Mouse (Mus musculus) kidney, adult 8-10 months (tissue): ENCODE results near the gene Mapkapk3.

Experiments used
- DNase-seq, 2 experiments: peaks; one replicate each; pipeline ENCODE4 v3.0.0; 2022

Gene Mapkapk3

DNA sequence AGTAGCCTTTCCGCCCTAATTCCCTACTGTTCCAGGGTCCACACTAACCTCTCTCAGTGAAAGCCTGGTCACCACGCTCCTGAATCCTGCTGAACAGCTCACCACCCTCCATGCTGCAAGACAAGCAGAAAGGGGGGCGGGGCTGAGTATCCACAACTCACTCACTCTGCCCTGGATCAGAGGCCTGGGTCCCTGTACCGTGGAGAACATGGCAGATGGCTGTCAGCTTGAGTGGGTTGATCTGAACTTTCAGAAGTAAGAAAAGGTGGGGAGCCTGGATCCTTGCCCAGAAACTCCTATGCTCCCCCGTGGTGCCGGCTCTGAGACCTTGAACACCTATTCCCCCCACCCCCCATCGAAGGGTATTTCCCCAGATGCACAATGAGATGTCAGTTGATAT, 27.3 kb downstream of the Mapkapk3 start:
- DNase-seq, result no peak

DNA sequence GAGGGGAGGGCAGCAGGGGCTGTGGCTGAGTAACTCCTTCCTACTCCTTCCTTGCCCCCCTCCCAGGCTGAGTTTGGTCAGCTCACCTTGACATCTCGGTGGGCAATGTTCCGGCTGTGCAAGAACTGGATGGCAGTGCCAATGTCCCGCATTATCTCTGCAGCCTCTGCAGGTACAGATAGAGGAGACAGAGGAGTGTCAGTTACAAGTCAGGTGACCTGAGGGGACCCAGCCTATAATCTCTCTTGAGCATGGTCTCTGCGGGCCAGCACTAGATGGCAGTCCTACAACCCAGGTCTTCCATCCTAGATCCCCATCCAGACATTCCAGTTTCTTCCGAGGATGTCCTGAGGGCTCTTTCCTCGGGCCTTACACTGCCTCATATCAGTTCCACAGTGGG, 27.9 kb downstream of the Mapkapk3 start:
- DNase-seq, result no peak

DNA sequence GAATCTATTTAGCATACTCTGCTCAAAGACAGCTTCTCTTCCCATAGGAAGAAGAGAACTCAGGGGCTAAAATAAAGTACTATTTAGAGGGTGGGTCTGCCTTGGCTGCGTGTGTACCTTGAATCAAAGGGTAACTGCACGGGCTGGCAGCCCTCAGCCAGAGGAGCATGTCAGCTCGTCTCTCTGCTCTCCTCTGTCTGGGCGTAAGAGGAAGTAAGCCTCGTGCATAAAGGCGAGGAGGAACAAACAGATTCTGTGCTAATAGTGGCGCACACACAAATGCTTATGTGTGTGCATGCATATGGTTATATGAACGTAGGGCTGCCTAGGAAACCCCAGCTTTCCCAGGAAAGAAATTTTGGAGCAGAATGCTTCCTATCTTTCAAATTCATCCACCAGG, 28.8 kb downstream of the Mapkapk3 start:
- no peak for DNase-seq

DNA sequence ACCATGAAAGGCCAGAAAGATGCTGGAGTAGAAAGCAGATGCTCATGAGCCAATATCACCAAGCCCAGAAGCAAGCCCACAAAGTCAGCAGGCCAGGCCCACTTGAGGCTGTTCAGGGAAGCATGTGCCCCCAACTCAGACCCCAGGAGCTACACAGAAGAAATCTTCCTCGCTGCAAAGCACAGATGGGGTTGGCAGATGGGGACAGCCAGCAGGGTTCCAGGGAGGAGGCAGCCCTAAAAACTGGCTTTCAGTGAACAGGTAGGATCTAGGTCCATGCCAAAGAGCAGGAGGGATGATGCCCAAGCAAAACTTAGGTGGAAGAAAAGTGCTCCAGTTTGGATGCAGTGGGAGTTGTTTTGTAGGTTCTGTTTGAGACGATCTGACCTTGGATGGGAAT, 29.2 kb downstream of the Mapkapk3 start:
- DNase-seq, result no peak

DNA sequence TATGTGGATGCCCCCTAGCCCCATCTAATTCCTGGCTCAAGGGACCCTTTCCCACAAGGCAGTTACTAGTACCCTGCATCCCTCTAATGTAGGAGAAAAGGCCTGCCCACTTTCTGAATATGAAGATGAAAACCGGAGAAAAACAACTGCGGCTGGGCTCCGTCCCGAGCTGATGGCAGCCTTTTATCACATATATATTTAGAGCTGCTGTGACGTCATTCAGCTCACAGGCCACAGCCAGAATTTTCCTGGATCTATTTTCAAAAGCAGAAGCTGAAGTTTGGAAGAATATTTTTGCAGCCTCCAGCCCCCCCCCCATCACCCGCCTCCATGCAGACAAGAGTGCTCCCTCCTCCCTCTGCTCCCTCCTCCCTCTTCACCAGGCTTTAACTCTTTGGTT, 30.1 kb downstream of the Mapkapk3 start:
- DNase-seq, result no peak

DNA sequence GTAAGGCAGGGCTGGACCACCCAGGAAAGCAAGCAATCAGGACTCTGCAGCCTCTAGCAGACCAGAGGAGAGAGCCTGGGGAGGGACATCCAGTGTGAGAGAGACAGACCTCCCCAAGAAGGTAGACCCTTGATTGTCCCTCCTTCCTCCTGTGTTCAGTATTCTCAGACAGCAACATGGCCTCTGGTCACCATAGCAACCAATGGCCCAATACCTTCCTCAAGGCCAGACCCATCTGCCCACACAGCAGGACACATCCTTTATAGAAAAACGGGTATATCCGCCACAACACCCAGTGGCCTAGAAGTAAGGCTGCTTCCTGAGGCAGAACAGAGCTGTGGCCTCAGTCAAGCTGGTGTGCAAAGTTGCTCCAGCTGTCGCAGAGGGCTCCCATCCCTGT, 34.1 kb downstream of the Mapkapk3 start:
- no peak for DNase-seq

DNA sequence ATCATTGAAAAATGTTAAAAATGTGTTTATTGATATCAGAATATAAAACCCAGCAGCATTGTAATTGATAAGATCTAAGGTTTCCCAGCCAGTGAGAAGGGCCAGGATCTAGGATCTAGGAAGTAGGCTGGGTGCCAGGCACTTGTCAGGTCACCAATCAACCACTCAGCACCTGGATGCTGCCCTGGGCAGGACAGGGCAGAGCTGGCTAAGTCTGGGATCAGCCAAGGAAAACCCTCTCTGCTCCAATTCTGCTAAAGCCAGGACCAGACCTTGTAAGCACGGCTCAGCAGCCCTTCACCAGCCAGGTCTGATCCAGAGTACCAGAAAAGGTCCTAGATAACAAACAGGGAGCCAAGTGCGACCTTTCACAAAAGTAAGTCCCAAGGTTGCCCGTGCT, 34.8 kb downstream of the Mapkapk3 start:
- peak; percentile 57 to 69 for DNase-seq

DNA sequence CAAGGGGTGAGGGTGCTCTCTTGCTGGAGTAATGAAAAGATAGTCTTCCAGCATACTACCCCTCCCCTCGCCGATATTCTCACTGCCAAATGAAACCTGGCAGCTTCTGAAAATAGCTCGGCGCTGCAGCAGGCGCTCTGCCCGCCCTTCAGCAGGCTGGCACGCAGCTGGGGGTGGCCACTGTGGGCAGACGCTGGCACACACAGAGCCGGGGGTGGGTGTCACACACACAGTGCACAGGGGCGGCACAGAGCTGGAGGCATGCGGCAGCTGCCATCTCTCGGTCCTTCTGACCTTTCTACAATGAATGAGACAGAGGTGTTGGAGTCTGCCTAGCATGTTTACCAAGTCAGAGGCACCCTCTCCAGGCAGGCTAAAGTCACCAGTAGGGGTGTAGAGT, 35.2 kb downstream of the Mapkapk3 start:
- peak; percentile 33 to 66 for DNase-seq

DNA sequence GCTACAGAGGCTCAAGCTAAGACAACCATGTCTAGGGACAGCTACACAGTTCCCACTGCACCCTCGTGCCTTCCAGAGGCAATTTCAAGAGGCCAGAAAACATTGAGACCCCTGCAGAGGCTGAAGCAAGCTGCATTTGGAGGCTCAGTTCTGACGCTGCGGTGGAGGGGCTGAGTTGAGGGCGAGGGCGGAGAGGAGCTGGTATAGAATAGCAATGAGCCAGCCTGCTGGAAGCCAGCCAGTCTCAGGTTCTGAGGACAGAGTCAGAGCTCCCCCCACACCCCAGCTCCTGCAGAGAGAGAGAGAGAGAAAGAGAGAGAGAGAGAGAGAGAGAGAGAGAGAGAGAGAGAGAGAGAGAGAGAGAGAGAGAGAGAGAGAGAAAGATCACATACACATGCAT, 37.5 kb downstream of the Mapkapk3 start:
- no peak for DNase-seq

DNA sequence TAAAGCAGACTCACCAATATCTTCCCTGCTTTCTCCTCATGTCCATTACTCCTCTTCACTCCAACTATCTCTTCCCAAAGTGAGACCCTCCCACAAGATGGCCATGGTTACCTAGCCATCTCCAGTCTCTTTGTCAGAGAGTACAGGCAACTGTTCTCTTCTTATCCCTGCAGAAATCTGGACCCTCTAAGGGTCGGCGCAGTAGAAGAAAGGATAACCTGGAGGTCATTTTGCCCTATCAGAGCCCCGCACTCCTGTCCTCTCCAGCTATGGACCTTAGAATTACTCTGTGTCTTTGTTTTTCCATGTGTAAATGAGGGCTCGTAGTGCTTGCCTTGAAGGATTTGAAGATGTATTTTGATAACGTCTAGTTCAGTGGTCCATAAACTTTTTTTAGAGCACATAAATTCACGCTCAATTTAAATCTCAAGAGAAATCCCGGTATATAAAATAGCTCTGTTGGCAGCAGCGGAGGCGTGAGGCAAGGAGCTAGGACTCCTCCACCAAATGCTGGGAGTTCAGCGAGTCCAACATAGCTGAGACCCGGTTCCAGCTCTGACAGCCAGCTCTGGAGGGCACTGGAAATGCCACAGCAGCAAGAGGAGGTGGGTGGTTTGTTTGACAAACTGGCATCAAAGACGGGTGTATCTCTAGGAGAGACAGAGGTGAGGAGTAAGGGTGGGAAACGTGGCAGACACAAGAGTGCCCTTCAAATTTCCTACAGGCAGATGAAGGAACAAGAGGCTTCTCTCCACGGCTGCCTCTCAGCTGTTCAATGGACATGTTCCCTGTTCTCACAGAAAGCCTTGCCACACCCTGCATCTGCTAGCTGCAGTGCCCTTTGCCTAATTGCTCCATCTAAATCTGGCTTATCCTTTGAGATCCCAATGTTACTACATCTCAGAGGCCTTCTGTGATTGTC, 39.0 kb downstream of the Mapkapk3 start:
- DNase-seq, result no peak

DNA sequence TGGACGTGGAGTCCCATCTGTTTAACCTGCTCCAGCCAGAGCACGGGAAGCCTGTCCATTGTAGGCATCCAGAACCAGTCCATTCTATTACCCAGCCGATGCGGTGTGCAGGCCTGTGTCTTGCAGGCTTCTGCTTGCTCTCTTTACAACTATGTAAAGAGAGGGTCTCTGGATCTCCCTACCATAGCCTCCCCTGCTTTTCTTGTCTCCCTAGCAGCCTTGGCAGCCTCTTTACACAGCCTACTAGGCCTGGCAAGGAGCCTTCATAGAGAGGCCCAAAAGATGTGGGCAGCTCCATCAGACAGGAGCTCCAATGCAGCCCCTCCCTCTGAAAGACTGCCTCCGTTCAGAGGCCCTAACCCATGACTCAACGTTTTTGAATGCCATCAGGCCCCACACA, 40.5 kb downstream of the Mapkapk3 start:
- DNase-seq, result no peak

DNA sequence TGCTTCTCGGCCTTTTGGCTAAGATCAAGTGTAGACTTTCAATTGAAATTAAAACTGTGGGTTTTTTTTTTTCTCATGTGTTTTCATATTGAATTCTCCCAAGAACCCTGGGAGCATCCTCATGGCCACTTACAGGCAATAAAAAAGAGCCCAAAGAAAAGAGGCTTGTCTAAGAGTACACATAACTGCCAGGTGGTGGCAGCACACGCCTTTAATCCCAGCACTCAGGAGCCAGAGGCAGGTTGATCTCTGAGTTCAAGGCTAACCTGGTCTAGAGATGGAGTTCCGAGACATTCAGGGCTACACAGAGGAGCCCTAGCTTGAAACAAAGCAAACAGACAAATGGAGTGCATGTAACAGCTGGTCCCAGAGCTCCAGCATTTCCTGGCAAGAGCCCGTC, 43.5 kb downstream of the Mapkapk3 start:
- DNase-seq, result peak in 1 of 2 experiments; percentile 50

DNA sequence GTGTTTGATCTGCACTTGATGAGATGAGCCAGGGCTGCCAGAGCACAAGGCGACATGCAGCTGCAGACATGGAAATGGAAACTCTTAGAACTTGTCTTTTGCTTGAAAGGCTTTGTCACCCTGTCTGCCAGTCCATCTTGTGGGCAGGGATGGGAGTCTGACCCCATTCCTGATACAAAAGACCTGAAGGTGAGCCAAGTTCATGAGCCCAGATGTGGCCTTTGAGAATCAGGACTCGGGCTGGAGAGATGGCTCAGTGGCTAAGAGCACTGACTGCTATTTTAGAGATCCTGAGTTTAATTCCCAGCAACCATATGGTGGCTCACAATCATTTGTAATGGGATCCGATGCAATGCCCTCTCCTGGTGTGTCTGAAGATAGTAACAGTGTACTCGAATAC, 44.4 kb downstream of the Mapkapk3 start:
- no peak for DNase-seq

DNA sequence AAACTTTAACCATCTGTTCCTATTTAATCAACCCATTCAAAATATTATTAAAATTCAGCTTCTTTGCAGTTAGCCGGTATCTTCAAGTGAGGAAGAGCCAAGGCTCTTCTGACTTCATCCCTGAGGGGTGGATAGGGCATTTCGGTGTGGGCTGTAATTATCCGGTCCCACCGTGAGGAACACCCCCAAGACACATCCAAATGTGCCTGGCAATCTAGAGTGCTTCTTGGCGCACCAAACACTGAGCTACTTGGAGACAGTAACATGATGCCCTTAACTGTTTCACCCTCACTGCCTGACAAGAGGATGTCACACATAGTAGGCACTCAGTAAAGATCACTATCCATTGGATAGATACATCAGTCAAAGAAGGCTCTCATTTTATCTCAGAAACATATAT, 53.5 kb downstream of the Mapkapk3 start:
- no peak for DNase-seq

DNA sequence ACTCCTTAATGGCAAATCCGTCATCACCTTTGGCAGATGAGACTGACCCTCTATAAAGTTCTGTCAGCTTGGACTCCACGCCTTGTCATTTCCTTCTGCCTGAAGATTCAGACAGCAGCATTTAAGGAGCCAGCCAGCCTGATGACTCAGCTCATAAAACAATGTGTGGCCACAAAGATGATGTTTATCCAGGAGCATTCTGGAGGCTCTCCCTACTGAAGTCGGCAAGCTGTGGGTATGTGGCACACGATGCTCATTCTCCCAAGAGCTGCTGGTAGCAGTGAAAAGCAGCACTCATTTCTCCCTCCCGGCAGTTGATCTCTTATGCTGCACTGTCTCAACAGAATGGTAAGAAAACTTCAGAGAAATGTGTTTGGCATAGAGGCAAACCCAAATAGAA, 54.4 kb downstream of the Mapkapk3 start:
- no peak for DNase-seq

DNA sequence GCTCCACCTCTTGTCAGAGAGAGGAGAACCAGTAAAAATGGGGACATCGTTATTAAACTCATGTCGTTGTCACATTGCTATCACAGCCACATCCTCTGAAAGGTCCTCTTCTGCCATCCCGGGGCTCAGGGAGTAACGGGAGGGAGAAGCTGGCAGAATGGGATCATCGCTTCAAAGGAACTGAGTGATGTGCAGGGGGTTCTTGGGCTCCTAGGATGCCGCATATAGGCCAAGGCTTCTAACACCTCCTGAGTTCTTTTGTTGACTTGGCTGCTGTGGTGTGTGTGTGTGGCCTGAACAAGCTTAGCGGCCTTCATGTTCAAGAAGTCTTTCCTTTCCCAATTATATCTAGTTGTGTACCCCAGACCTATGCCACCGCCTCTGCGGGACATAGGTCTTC, 57.5 kb downstream of the Mapkapk3 start:
- DNase-seq, result no peak

DNA sequence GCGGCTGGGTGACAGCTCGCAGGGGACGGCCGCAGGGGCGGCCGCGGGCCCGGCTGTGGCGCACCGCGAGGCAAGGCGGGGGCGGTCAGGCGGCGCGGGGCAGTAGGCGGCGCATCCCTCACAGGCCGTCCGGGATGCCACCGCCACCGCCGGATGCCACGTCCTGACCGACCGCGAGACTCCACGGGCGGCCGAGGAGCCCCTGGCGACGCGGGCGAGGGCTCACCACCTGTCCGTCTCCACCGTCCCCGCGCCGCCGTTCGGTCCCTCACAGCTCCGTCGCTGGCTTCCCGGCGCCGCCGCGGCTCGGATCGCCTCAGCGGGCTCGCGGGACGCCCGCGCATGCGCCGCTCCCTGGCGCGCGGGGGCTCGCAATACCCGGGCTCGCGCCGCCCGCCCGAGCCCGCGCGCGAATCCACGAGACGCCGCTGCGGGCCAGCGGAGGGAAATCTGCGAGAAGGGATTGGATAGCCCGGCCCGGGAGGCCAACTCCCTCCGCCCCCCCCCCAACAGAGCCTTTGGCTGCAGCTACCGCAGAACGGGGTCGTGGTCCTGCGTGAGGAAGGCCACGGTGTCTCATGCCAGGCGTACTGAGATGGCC, 58.0 kb downstream of the Mapkapk3 start, which contains the start of gene Dock3:
Gene Dock3, minus strand, starts transcription at position 371 of the 601 bp plus-strand sequence.
- DNase-seq, result peak in 1 of 2 experiments; percentile 18

DNA sequence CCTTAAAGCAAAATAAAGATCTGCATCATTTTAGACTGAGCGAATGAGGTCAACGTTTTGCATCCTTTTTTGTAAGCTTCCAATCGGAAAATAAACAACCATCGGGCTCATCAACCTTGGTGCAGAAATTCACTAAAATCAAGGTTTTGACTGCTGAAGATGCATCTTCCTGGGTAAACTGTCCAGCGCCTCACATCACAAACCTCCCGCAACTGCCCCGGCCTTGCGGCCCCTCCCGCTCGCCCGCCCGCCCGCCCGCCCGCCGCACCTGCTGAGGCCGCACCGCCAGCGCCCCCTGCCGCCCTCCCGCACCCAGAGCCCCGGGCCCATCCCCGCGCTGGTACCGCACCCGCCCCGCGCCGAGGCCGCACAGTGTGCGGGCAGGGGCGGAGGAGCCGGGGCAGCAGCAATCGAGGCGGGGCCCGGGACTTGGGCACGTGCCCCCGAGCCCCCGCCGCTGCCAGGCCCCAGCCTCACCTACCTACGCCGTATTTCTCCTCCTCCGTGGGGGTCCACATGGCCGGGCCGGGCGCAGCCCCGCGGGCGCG, 58.6 kb downstream of the Mapkapk3 start:
- no peak for DNase-seq

DNA sequence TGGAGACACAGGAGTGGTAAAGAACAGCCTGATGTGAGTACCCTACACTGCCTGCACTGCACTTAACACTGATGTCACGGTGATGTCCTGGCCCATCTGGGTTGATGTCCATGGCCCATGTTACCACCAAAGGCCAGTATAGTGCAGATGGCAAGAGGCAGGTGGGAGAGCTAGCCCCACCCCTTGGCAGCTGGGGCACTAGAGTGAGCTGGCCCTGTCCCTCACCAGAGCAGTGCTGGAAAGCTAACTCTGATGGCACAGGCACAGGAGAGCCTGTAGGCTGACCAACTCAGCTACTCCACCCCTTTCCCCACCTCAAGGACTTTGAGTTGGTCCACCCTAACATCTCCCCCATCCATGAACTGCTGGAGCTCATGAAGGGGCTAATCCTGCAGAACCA, 65.1 kb downstream of the Mapkapk3 start:
- no peak for DNase-seq
